Mouse (Mus musculus) intestine, postnatal 0 days (tissue): ENCODE data around the gene Kctd4. TPM values are rescaled to one million over a fixed set of nuclear protein-coding genes. Genes with fewer than 3 reads are reported as not detected.

Experiments
- ATAC-seq: fragments of 200-750 bp; cut with Nextera tagmentation; 2 replicates; pipeline ENCODE4 v1.8.0; 2017; ENCODE audit warnings: mild to moderate bottlenecking, moderate TSS enrichment, moderate library complexity
- H3K27ac ChIP-seq: fragments of 300-500 bp; sonication (generic); 2 replicates; pipeline ENCODE4 v1.5.1; 2014; ENCODE audit warnings: mild to moderate bottlenecking, low read depth, low read length, moderate library complexity
- H3K27me3 ChIP-seq: fragments of 300-500 bp; sonication (generic); replicated peaks from 2 replicates; pipeline ENCODE4 v1.6.1; 2014; ENCODE audit warnings: low read length, mixed read lengths; ENCODE audit not compliant: control insufficient read depth, insufficient read depth
- H3K36me3 ChIP-seq: fragments of 300-500 bp; sonication (generic); 2 replicates; pipeline ENCODE4 v1.6.1; 2014; ENCODE audit warnings: mild to moderate bottlenecking, moderate library complexity; ENCODE audit not compliant: control insufficient read depth, insufficient read depth
- H3K4me1 ChIP-seq: fragments of 300-500 bp; sonication (generic); replicated peaks from 2 replicates; pipeline ENCODE4 v1.6.1; 2014; ENCODE audit warnings: antibody characterized with exemption, low read length, mixed read lengths; ENCODE audit not compliant: control insufficient read depth, insufficient read depth
- H3K4me2 ChIP-seq: fragments of 300-500 bp; sonication (generic); replicated peaks from 2 replicates; pipeline ENCODE4 v1.6.1; 2014; ENCODE audit warnings: low read depth, mild to moderate bottlenecking, moderate library complexity
- H3K4me3 ChIP-seq: fragments of 300-500 bp; sonication (generic); 2 replicates; pipeline ENCODE4 v1.5.1; 2014; ENCODE audit warnings: low read depth, low read length
- H3K9ac ChIP-seq: fragments of 300-500 bp; sonication (generic); 2 replicates; pipeline ENCODE4 v1.6.1; 2014; ENCODE audit warnings: mild to moderate bottlenecking, low read depth, low read length
- H3K9me3 ChIP-seq: fragments of 300-500 bp; sonication (generic); 2 replicates; pipeline ENCODE4 v1.6.1; 2016; ENCODE audit warnings: mixed run types; ENCODE audit not compliant: control insufficient read depth
- CTCF ChIP-seq: sonication (generic); IDR thresholded peaks from 2 replicates; pipeline ENCODE4 v1.5.1; 2016; ENCODE audit warnings: low read depth, mild to moderate bottlenecking, control low read depth, antibody characterized with exemption, moderate library complexity
- WGBS: fragments of 180-500 bp; shearing (Covaris S2); extraction: QIAGEN DNeasy Blood & Tissue Kit; methylation state at CpG from one replicate; pipeline ENCODE4 v1.1.7; 2014; 5-methylcytosine and 5-hydroxymethylcytosine counted together
- polyA plus RNA-seq: library from polyadenylated mRNA; unstranded; fragments of >200 nt; fragmentation: Nextera tagmentation; extraction: Ambion mirVana; gene quantifications from 2 replicates; pipeline ENCODE4 v1.2.1, GENCODE M21; 2015

The Kctd4 gene
- polyA plus RNA-seq, 1 experiment from 2014 or later = 0.50 TPM

- ATAC-seq = no peak
- no peak overlapping the region for H3K27ac ChIP-seq
- no peaks in the 10 kb centered on the region for H3K27me3 ChIP-seq
- no peak overlapping the region for H3K4me3 ChIP-seq
- H3K4me2 ChIP-seq = no peak overlapping the region
- no peaks in the 10 kb centered on the region for H3K36me3 ChIP-seq
- 67% methylated on average over 4 of the region's 4 CpGs for WGBS
- H3K9me3 ChIP-seq = no peaks in the 10 kb centered on the region
- TF ChIP-seq CTCF = no peak
- no peak overlapping the region for H3K9ac ChIP-seq
- no peaks in the 10 kb centered on the region for H3K4me1 ChIP-seq
These were observed 30.3 kb downstream of the Kctd4 start for GRCm38 (mm10) chr14:75985112-75985511.

- no peak for ATAC-seq
- H3K4me3 ChIP-seq = no peak overlapping the region
- H3K4me2 ChIP-seq = no peak overlapping the region
- H3K36me3 ChIP-seq = no peaks in the 10 kb centered on the region
- H3K27ac ChIP-seq = no peak overlapping the region
- H3K9ac ChIP-seq = no peak overlapping the region
- no peaks in the 10 kb centered on the region for H3K9me3 ChIP-seq
- H3K4me1 ChIP-seq = no peaks in the 10 kb centered on the region
- WGBS = 83% methylated on average over 7 of the region's 7 CpGs
- TF ChIP-seq CTCF = no peak
- H3K27me3 ChIP-seq = no peaks in the 10 kb centered on the region
These were observed 32.2 kb downstream of the Kctd4 start for GRCm38 (mm10) chr14:75986878-75987483.

- no peaks in the 10 kb centered on the region for H3K4me1 ChIP-seq
- no peak overlapping the region for H3K4me2 ChIP-seq
- no peaks in the 10 kb centered on the region for H3K9me3 ChIP-seq
- no peaks in the 10 kb centered on the region for H3K27me3 ChIP-seq
- no peak overlapping the region for H3K9ac ChIP-seq
- no peak overlapping the region for H3K4me3 ChIP-seq
- TF ChIP-seq CTCF = no peak
- no peaks in the 10 kb centered on the region; the same call in 1 of the 2 replicates for H3K36me3 ChIP-seq
- no peak for ATAC-seq
- WGBS = 100% methylated on average over 1 of the region's 1 CpGs
- H3K27ac ChIP-seq = no peak overlapping the region
These were observed 34.4 kb downstream of the Kctd4 start for GRCm38 (mm10) chr14:75989168-75989567.

- Histone ChIP-seq H3K4me2 (no peak overlapping the region), H3K4me3 (no peak overlapping the region), H3K27me3 (no peaks in the 10 kb centered on the region), H3K36me3 (peaks cover 5% of the 10 kb centered on the region), H3K9ac (no peak overlapping the region), H3K4me1 (no peaks in the 10 kb centered on the region), H3K9me3 (no peaks in the 10 kb centered on the region), H3K27ac (no peak overlapping the region)
- ATAC-seq = no peak
- 85% methylated on average over 6 of the region's 6 CpGs for WGBS
- no peak for TF ChIP-seq CTCF
These were observed 36.1 kb downstream of the Kctd4 start for GRCm38 (mm10) chr14:75990936-75991335.

- peaks cover 5% of the 10 kb centered on the region for H3K36me3 ChIP-seq
- WGBS = 86% methylated on average over 4 of the region's 4 CpGs
- no peak overlapping the region for H3K4me2 ChIP-seq
- H3K27me3 ChIP-seq = no peaks in the 10 kb centered on the region
- no peaks in the 10 kb centered on the region for H3K9me3 ChIP-seq
- H3K4me3 ChIP-seq = no peak overlapping the region
- no peak for TF ChIP-seq CTCF
- no peaks in the 10 kb centered on the region for H3K4me1 ChIP-seq
- no peak overlapping the region for H3K27ac ChIP-seq
- no peak for ATAC-seq
- H3K9ac ChIP-seq = no peak overlapping the region
These were observed 37.6 kb downstream of the Kctd4 start for GRCm38 (mm10) chr14:75992371-75992770.

GRCm38 (mm10) chr14:75998082-75998481 lies 43.3 kb downstream of the Kctd4 start:
- Histone ChIP-seq H3K9ac (no peak overlapping the region), H3K27ac (no peak overlapping the region), H3K9me3 (no peaks in the 10 kb centered on the region), H3K4me1 (no peaks in the 10 kb centered on the region), H3K27me3 (no peaks in the 10 kb centered on the region), H3K36me3 (peaks cover 12% of the 10 kb centered on the region), H3K4me2 (no peak overlapping the region), H3K4me3 (no peak overlapping the region)
- no peak for ATAC-seq
- WGBS = 39% methylated on average over 1 of the region's 1 CpGs
- no peak for TF ChIP-seq CTCF

GRCm38 (mm10) chr14:76001781-76002180 lies 47.0 kb downstream of the Kctd4 start:
- no peak for TF ChIP-seq CTCF
- Histone ChIP-seq H3K4me1 (no peaks in the 10 kb centered on the region), H3K9ac (no peak overlapping the region), H3K27me3 (no peaks in the 10 kb centered on the region), H3K4me3 (no peak overlapping the region), H3K36me3 (0 out of 2 replicates have a peak, but pooled peaks cover 7% of the 10 kb centered on the region), H3K27ac (no peak overlapping the region), H3K9me3 (no peaks in the 10 kb centered on the region), H3K4me2 (no peak overlapping the region)
- 61% methylated on average over 4 of the region's 4 CpGs for WGBS
- ATAC-seq = no peak
